Mouse (Mus musculus) bone marrow macrophage, adult 2 months (primary cell): Measurements from ENCODE around the gene Sgtb. TPM values are rescaled to one million over a fixed set of nuclear protein-coding genes. Genes with fewer than 3 reads are reported as not detected.

ENCODE experiments used
- H3K27ac ChIP-seq: 2 replicates; pipeline ENCODE4 v1.5.1; 2012; ENCODE audit warnings: low read depth, low read length; ENCODE audit not compliant: insufficient read depth
- H3K4me1 ChIP-seq: 2 replicates; pipeline ENCODE4 v1.6.1; 2012; ENCODE audit warnings: low read length; ENCODE audit not compliant: control insufficient read depth, insufficient read depth
- H3K4me3 ChIP-seq: 2 replicates; pipeline ENCODE4 v1.5.1; 2012; ENCODE audit warnings: mild to moderate bottlenecking, low read length, moderate library complexity; ENCODE audit not compliant: insufficient read depth
- CTCF ChIP-seq: IDR thresholded peaks from 2 replicates; pipeline ENCODE4 v1.5.1; 2012; ENCODE audit warnings: low read depth, mild to moderate bottlenecking, low read length, moderate library complexity
- POLR2A ChIP-seq: IDR thresholded peaks from 2 replicates; pipeline ENCODE4 v1.6.1; 2012; ENCODE audit warnings: mild to moderate bottlenecking, low read depth, low read length, borderline replicate concordance
- polyA plus RNA-seq: library from polyadenylated mRNA; stranded (reverse); fragments of >200 nt; gene quantifications from 2 replicates; pipeline ENCODE4 v1.2.4, GENCODE M21; 2012; ENCODE audit not compliant: missing spikeins, insufficient read depth, insufficient read length

Sgtb gene
- polyA plus RNA-seq, 1 experiment = 2.0 TPM

DNA sequence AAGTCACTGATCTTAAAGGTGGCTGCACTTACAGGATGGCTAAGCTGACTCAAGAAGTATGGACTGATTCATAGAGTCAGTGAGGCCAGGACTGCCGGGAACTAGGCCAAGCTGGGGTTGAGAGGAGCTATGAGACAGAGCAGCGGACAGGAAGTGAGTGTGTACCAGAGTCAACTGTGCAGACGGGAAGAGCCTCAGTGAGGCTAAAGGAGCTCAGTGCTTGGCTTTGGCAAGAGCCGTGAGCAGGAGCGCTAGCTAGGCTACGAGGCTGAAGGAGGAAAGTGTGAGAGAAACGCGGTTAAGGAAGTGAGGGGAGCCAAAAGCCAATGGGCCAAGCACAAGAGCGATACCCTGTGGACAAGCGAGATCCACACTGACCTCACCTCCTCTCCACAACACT lies 34.8 kb upstream of the Sgtb start:
- H3K27ac ChIP-seq = peak overlapping the region; percentile 6; the same call in 1 of the 2 replicates
- peaks cover 17% of the 10 kb centered on the region for H3K4me1 ChIP-seq
- peak overlapping the region; percentile 20; the same call in 1 of the 2 replicates for H3K4me3 ChIP-seq
- no peak for TF ChIP-seq POLR2A
- TF ChIP-seq CTCF = no peak

GRCm38 (mm10) chr13:104076993-104077392 lies 32.5 kb upstream of the Sgtb start:
- Histone ChIP-seq H3K4me3 (no peak overlapping the region), H3K27ac (no peak overlapping the region), H3K4me1 (peaks cover 17% of the 10 kb centered on the region)
- no peak for TF ChIP-seq POLR2A
- no peak for TF ChIP-seq CTCF

- H3K4me1 ChIP-seq = no peaks in the 10 kb centered on the region
- H3K27ac ChIP-seq = no peak overlapping the region
- TF ChIP-seq POLR2A (no peak), CTCF (no peak)
- no peak overlapping the region for H3K4me3 ChIP-seq
These were observed 27.0 kb upstream of the Sgtb start for GRCm38 (mm10) chr13:104082504-104082903.

- H3K4me1 ChIP-seq = no peaks in the 10 kb centered on the region
- no peak overlapping the region for H3K4me3 ChIP-seq
- TF ChIP-seq POLR2A (no peak), CTCF (no peak)
- H3K27ac ChIP-seq = no peak overlapping the region
These were observed 24.9 kb upstream of the Sgtb start for GRCm38 (mm10) chr13:104084600-104084999.

DNA sequence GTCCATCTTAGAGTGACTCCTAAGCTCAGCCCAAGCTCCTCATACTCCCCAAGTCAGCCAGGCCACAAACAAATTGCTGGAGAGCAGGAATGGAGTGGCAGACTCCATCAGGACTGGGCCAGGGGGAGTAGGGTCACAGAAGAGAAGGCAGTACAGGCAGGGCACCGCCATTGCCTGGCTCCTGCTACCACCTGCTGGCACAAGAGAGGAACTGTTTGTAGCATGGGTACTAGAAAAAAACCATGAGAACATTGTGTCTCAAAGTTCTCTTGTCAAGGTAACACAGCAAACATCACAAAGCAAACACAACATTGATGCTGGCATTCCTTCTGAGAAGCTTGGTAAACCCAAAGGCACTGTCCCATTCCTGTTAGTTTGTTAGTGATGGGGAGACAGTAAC lies 20.2 kb upstream of the Sgtb start:
- no peak overlapping the region for H3K27ac ChIP-seq
- no peak for TF ChIP-seq POLR2A
- peak; percentile 76 for TF ChIP-seq CTCF
- H3K4me3 ChIP-seq = no peak overlapping the region
- H3K4me1 ChIP-seq = peaks cover 2% of the 10 kb centered on the region

GRCm38 (mm10) chr13:104091734-104092133 lies 17.8 kb upstream of the Sgtb start:
- no peak for TF ChIP-seq CTCF
- no peak for TF ChIP-seq POLR2A
- Histone ChIP-seq H3K27ac (no peak overlapping the region), H3K4me3 (no peak overlapping the region), H3K4me1 (peaks cover 20% of the 10 kb centered on the region)

- peak overlapping the region; percentile 18 for H3K27ac ChIP-seq
- TF ChIP-seq CTCF (no peak), POLR2A (no peak)
- H3K4me3 ChIP-seq = 0 out of 2 replicates have a peak overlapping the region, but pooled peaks have one; percentile 3
- peaks cover 20% of the 10 kb centered on the region for H3K4me1 ChIP-seq
These were observed 14.8 kb upstream of the Sgtb start for GRCm38 (mm10) chr13:104094531-104095385.

- no peak overlapping the region for H3K4me3 ChIP-seq
- peaks cover 20% of the 10 kb centered on the region for H3K4me1 ChIP-seq
- no peak for TF ChIP-seq POLR2A
- H3K27ac ChIP-seq = no peak overlapping the region
These were observed 13.6 kb upstream of the Sgtb start for GRCm38 (mm10) chr13:104095955-104096354.

GRCm38 (mm10) chr13:104097190-104097589 lies 12.4 kb upstream of the Sgtb start:
- Histone ChIP-seq H3K4me1 (peaks cover 20% of the 10 kb centered on the region), H3K27ac (no peak overlapping the region), H3K4me3 (no peak overlapping the region)
- TF ChIP-seq POLR2A = no peak

DNA sequence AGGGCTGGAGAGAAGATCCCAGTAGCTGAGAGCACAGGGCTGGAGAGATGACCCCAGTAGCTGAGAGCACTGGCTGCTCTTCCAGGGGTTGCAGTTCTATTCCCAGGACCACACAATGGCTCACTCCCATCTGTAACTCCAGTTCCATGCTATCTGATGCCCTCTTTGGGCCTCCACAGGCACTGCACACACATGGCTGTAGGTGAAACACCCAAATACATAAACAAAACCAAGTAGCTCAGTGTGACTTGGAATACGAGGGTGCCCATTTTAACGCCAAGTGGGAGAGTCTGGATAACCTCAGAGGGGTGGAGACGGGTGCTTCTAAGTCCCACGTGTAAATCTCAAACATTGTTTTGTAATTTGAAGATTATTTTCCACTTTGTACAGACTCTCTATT lies 9.1 kb upstream of the Sgtb start:
- no peak overlapping the region for H3K4me3 ChIP-seq
- TF ChIP-seq CTCF = no peak
- no peak for TF ChIP-seq POLR2A
- H3K27ac ChIP-seq = no peak overlapping the region
- peaks cover 8% of the 10 kb centered on the region for H3K4me1 ChIP-seq

DNA sequence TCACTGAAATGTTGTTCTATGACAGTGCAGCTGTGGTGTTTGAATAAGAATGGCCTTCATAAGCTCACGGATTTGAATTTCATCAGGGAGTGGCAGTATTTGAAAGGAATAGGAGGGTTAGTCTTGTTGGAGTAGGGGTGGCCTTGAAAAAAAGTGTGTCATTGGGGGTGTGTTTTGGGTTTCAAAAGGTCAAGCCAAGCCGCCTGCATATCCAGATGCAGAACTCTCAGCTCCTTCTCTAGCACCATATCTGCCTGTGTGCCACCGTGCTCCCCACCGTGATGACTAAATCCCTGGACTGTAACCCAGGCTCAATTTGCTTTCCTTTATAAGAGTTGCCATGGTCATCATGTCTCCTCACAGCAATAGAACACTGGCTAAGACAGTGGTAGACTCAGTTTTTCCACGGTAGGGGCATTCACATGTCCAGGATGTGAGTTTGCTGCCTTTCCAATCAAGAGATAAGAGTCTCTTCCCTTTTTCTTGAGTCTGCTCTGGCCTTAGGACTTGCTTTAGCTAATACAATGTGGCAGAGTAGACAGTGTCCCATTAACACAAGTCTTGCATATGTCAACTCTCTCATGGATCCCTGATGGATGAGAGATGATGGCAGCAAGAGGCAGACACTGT lies 7.8 kb upstream of the Sgtb start:
- no peaks in the 10 kb centered on the region for H3K4me1 ChIP-seq
- TF ChIP-seq POLR2A = no peak
- TF ChIP-seq CTCF = no peak
- no peak overlapping the region for H3K4me3 ChIP-seq
- no peak overlapping the region for H3K27ac ChIP-seq
